Mouse (Mus musculus): ENCODE results near the gene Tppp. TPM values are rescaled to one million over a fixed set of nuclear protein-coding genes. Genes with fewer than 3 reads are reported as not detected.

The Tppp gene
- polyA plus RNA-seq, 2 experiments = 1.8 to 2.4 TPM

- no peaks in the 10 kb centered on the region for H3K9me3 ChIP-seq (ENCODE audit: control insufficient read depth, low read length)
- ATAC-seq (ENCODE audit: low FRiP score, low read depth) = no peak
- no peak overlapping the region for H3K9ac ChIP-seq (ENCODE audit: low read depth, low read length, severe bottlenecking)
- 60% methylated on average over 3 of the region's 3 CpGs for WGBS
- H3K4me2 ChIP-seq (replicated peaks; ENCODE audit: low read depth, low read length, severe bottlenecking) = no peak overlapping the region
- no peaks in the 10 kb centered on the region for H3K4me1 ChIP-seq (ENCODE audit: control insufficient read depth, insufficient read depth, low read length)
- TF ChIP-seq POLR2A (IDR thresholded peaks at IDR 0.05; ENCODE audit: borderline replicate concordance, extremely low read depth, insufficient read depth, insufficient read length) = no peak
- no peak overlapping the region for H3K4me3 ChIP-seq (replicated peaks; ENCODE audit: low read length)
- H3K27me3 ChIP-seq (ENCODE audit: control insufficient read depth, insufficient read depth, low read length) = no peaks in the 10 kb centered on the region
- H3K27ac ChIP-seq (replicated peaks; ENCODE audit: low read depth, low read length) = no peak overlapping the region
- no peaks in the 10 kb centered on the region for H3K36me3 ChIP-seq (ENCODE audit: control insufficient read depth, insufficient read depth, low read length)
- no peak for DNase-seq (ENCODE audit: low spot score)
Observed at GRCm38 (mm10) chr13:74071714-74072113, 62.5 kb downstream of the Tppp start.

- H3K4me2 ChIP-seq (replicated peaks; ENCODE audit: low read depth, low read length, severe bottlenecking) = no peak overlapping the region
- H3K9ac ChIP-seq (ENCODE audit: low read depth, low read length, severe bottlenecking) = no peak overlapping the region
- no peaks in the 10 kb centered on the region for H3K4me1 ChIP-seq (ENCODE audit: control insufficient read depth, insufficient read depth, low read length)
- no peak for TF ChIP-seq POLR2A (IDR thresholded peaks at IDR 0.05; ENCODE audit: borderline replicate concordance, extremely low read depth, insufficient read depth, insufficient read length)
- 87% methylated on average over 7 of the region's 7 CpGs for WGBS
- no peak overlapping the region for H3K4me3 ChIP-seq (replicated peaks; ENCODE audit: low read length)
- DNase-seq (ENCODE audit: low spot score) (no peak), ATAC-seq (ENCODE audit: low FRiP score, low read depth) (no peak)
- no peaks in the 10 kb centered on the region for H3K36me3 ChIP-seq (ENCODE audit: control insufficient read depth, insufficient read depth, low read length)
- H3K27me3 ChIP-seq (ENCODE audit: control insufficient read depth, insufficient read depth, low read length) = no peaks in the 10 kb centered on the region
- no peak overlapping the region for H3K27ac ChIP-seq (replicated peaks; ENCODE audit: low read depth, low read length)
- no peaks in the 10 kb centered on the region for H3K9me3 ChIP-seq (ENCODE audit: control insufficient read depth, low read length)
Observed at GRCm38 (mm10) chr13:74073369-74073768, 64.2 kb downstream of the Tppp start.

Other genes with a start within 250 kb of the Tppp start
- gene Nkd2, start 161.8 kb upstream of the Tppp start, polyA plus RNA-seq (2012; rRNA removed) = 50.3 and 57.9 TPM in 2 replicates
- gene Nkd2, start 161.8 kb upstream of the Tppp start, polyA plus RNA-seq (2014; fragmentation: Nextera tagmentation; extraction: Ambion mirVana) = 34.8 and 39.7 TPM in 2 replicates
- 16.1 and 20.6 TPM in 2 replicates for gene Trip13, start 71.6 kb upstream of the Tppp start, polyA plus RNA-seq (2012; rRNA removed)
- gene Trip13, start 71.6 kb upstream of the Tppp start, polyA plus RNA-seq (2014; fragmentation: Nextera tagmentation; extraction: Ambion mirVana) = 36.0 and 37.3 TPM in 2 replicates
- gene Brd9, start 71.6 kb upstream of the Tppp start, polyA plus RNA-seq (2012; rRNA removed) = 85.7 and 87.2 TPM in 2 replicates
- 48.4 and 55.9 TPM in 2 replicates for gene Brd9, start 71.6 kb upstream of the Tppp start, polyA plus RNA-seq (2014; fragmentation: Nextera tagmentation; extraction: Ambion mirVana)
- not detected in 2 replicates for gene Zdhhc11, start 45.6 kb upstream of the Tppp start, polyA plus RNA-seq (2012; rRNA removed)
- gene Zdhhc11, start 45.6 kb upstream of the Tppp start, polyA plus RNA-seq (2014; fragmentation: Nextera tagmentation; extraction: Ambion mirVana) = not detected in 2 replicates
- 13.6 and 14.3 TPM in 2 replicates for gene Cep72, start 52.9 kb downstream of the Tppp start, polyA plus RNA-seq (2012; rRNA removed)
- gene Cep72, start 52.9 kb downstream of the Tppp start, polyA plus RNA-seq (2014; fragmentation: Nextera tagmentation; extraction: Ambion mirVana) = 11.2 and 13.5 TPM in 2 replicates
- gene Slc9a3, start 112.0 kb downstream of the Tppp start, polyA plus RNA-seq (2012; rRNA removed) = 0.03 and 0.05 TPM in 2 replicates
- 0.15 TPM in 1 of 2 replicates, not detected in the other for gene Slc9a3, start 112.0 kb downstream of the Tppp start, polyA plus RNA-seq (2014; fragmentation: Nextera tagmentation; extraction: Ambion mirVana)
- gene Exoc3, start 199.3 kb downstream of the Tppp start, polyA plus RNA-seq (2012; rRNA removed) = 42.6 and 42.9 TPM in 2 replicates
- 89.7 and 106 TPM in 2 replicates for gene Exoc3, start 199.3 kb downstream of the Tppp start, polyA plus RNA-seq (2014; fragmentation: Nextera tagmentation; extraction: Ambion mirVana)